Mouse (Mus musculus) gastrocnemius, postnatal 25 days (tissue): Measurements from ENCODE around the gene Il4. TPM values are rescaled to one million over a fixed set of nuclear protein-coding genes. Genes with fewer than 3 reads are reported as not detected.

Experiments used
- DNase-seq: peaks from one replicate; pipeline ENCODE4 v3.0.0; 2022
- long read RNA-seq, 2 experiments: library from polyadenylated mRNA; stranded (forward); transcript quantifications; one replicate each; pipeline ENCODE4 v2.0.0; 2021
- total RNA-seq, 2 experiments: library from RNA; stranded (reverse); gene quantifications; 1 replicate in 1 of 2; 2 replicates in 1 of 2; pipeline ENCODE4 v1.2.3; 2021

Il4 gene
- total RNA-seq: not detected
- long read RNA-seq, experiment 1: 0 reads
- long read RNA-seq, experiment 2, partial matches to known transcripts: 1 of 1 reads
- long read RNA-seq, experiment 2, other reads (novel, unspliced or antisense): 0 of 1 reads

- no peak for DNase-seq
Observed at GRCm38 (mm10) chr11:53618619-53619198, at the start of gene Il4. Gene Il4, minus strand, starts transcription at chr11:53618669.

DNA sequence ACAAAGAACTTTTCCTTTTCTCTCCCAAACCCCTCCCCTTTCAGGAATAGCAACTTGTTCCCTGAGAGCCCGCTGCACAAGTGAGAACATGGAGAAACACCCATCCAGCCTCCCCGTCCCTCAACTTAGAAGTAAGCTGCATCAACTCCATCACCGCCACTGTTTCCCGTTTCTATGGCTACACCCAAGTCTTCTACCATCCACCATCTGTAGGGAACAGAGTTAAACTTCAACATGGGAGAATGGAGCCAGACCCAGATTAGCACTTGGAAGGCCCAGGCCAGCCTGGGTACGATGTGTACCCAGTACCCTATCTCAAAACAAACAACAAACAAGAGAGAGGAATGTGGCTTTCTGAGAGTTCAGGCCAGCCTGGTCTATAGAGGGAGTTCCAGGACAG, 45.6 kb upstream of the Il4 start:
- no peak for DNase-seq

- no peak for DNase-seq
Observed at GRCm38 (mm10) chr11:53662794-53663674, 44.6 kb upstream of the Il4 start.

DNA sequence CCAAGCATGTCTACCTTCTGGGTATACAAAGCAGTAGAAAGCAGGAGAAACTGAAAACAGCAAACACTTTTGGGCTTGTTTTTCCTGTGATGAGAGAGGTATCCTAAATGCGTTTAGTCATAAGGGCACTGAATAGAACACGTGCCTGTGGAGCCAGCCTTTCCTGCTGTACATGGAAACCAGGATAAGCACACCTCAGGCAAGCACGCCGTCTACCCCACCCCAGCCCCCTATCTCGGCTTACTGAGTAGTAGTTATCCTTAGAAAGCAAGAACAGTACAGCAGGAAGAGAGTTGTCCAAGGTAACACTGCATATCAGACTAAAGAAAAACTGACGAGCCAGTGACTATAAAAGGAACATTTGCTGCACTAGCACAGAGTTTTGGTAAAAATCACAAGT, 39.4 kb upstream of the Il4 start:
- DNase-seq: no peak

DNA sequence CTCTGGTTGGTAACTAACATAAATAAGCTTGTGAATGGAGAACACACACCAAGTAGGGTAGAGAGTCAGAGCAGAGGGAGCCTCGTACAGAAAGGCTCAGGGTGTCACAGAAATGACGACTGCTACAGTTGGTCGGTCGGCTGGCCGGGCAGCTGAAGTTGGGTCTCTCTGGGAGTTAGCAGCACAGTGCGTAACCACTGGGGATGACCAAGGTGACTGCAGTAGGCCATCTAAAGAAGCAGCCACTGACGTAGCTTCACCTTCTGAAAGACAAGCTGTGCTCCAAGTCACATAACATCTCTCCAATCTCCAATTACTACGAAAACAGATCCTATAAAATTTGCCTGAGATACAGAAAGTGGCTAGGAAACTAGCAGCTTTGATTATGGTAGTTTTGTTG, 38.9 kb upstream of the Il4 start:
- no peak for DNase-seq

GRCm38 (mm10) chr11:53656558-53657202, 38.2 kb upstream of the Il4 start:
- DNase-seq: no peak

- DNase-seq: no peak
Observed at GRCm38 (mm10) chr11:53655043-53655442, 36.6 kb upstream of the Il4 start.

GRCm38 (mm10) chr11:53652427-53652826, 34.0 kb upstream of the Il4 start:
- no peak for DNase-seq

DNA sequence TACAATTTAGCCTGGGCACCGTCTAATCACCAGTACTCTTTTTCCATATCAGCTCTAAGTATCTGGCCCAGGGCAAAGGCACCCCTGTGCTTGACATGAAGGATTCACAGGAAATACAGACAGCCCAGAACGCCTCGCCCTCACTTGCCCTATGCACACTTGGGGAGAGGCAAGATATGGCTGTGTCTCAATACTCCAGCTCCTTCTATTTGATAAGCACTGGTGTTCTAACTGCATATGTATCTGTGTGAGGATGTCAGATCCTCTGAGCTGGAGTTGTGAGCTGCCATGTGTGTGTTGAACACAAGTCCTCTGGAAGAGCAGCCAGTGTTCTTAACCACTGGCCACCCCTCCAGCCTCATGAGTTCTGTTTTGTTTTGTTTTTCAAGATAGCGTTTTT, 33.0 kb upstream of the Il4 start:
- no peak for DNase-seq

DNA sequence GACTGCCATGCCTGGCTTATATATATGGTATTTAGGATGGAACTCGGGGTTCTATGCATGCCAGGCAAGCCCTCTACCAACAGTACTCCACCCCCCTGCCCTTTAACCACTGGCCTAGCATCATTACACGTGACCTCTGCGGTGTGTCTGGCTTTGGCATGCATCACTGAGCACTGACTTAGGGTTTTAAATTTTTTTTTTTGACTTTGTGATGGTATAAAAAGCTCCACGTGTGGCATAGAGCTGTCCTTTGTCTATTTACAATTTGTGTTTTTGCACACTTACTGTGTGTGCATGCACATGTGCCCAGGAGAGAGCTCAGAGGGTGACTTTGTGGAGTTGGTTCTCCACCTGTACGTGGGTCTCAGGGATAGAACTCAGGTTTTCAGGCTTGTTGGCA, 25.5 kb upstream of the Il4 start:
- no peak for DNase-seq

GRCm38 (mm10) chr11:53642744-53643279, 24.3 kb upstream of the Il4 start:
- no peak for DNase-seq

- no peak for DNase-seq
Observed at GRCm38 (mm10) chr11:53637803-53638260, 19.4 kb upstream of the Il4 start.

DNA sequence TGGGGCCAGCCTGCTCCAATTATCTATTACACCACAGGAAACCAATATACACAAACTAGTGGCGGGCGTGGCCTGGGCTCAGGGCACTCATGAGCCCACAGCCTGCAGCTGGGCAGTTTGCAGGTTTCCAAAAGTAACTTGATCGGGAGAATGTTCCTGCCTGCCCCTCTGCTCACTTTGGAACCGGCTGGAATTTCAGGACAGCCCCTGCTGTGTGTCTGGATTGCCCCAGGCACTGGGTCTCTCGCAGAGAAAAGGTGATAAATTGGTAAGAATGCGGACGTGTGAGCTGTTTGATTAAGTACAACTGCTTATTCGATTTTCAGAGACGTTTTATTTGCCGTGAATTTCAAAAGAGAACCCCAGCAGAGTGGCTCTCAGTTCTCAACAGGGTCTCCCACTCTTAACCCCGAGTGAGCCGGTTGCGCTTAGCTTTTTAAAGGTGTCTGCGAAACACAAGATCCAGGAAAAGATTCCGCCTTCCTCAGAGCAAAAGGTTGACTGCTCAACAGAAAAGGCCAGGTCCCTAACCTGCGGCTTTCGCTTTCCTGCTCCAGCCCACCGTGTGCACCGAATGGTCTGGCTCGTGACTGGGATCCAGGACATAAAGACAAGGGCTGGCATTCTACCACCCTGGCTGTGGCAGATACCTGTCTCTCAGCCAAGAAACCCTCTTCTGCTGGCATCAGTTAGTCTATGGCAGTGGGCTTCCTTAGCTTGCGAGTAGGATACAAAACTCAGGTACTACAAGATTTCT, 18.8 kb upstream of the Il4 start:
- no peak for DNase-seq

- no peak for DNase-seq
Observed at GRCm38 (mm10) chr11:53636183-53636646, 17.7 kb upstream of the Il4 start.

- no peak for DNase-seq
Observed at GRCm38 (mm10) chr11:53635590-53636182, 17.2 kb upstream of the Il4 start.

DNA sequence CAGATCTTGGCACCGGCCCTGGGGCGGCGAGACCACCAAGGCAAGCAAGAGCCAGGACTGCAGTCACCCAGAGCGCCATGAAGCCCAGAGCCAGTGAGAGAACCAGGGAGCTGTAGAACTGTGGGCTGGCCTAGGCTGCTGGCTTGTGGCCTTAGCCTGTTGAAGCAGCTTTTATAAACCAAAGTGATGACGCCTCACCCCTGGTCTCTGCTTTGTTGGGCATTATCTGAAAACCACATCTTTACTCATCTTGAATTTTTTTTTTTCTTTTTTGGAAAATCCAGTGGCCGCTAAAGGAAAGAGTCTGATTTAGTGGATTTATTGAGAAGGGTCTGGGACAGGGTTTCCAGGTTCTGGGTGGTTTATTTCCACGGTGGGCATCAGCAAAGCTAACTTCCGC, 16.1 kb upstream of the Il4 start, which contains the start of gene Il13:
Il13 (minus strand) TSS at position 147 of the 400 bp plus-strand sequence.
- DNase-seq: no peak

- DNase-seq: no peak
Observed at GRCm38 (mm10) chr11:53633644-53634043, 15.2 kb upstream of the Il4 start.

GRCm38 (mm10) chr11:53632122-53632733, 13.8 kb upstream of the Il4 start:
- DNase-seq: no peak

- no peak for DNase-seq
Observed at GRCm38 (mm10) chr11:53627859-53628258, 9.4 kb upstream of the Il4 start.

GRCm38 (mm10) chr11:53626802-53627373, 8.4 kb upstream of the Il4 start:
- DNase-seq: no peak
